Mouse (Mus musculus): Measurements from ENCODE around the gene Slc13a2.

GRCm38 (mm10) chr11:78463286-78464036 is 41.4 kb upstream of the Slc13a2 start:
- TF ChIP-seq POLR2A (IDR thresholded peaks at IDR 0.05; ENCODE audit: borderline replicate concordance, extremely low read depth, insufficient read depth, insufficient read length, poor library complexity, severe bottlenecking) (no peak), CTCF (IDR thresholded peaks at IDR 0.05; ENCODE audit: borderline replicate concordance, extremely low read depth, insufficient read depth, insufficient read length) (no peak)

Measured in brain, embryonic 14.5 days (tissue).